Mouse (Mus musculus): ENCODE measurements around the gene Atf7. TPM values are rescaled to one million over a fixed set of nuclear protein-coding genes. Genes with fewer than 3 reads are reported as not detected.
A peak's percentile ranks its signal among the peaks of the same experiment; 100 is the strongest.

Gene Atf7
- total and polyA plus RNA-seq, 3 experiments = 49.9 to 77.6 (median 49.9) TPM

DNA sequence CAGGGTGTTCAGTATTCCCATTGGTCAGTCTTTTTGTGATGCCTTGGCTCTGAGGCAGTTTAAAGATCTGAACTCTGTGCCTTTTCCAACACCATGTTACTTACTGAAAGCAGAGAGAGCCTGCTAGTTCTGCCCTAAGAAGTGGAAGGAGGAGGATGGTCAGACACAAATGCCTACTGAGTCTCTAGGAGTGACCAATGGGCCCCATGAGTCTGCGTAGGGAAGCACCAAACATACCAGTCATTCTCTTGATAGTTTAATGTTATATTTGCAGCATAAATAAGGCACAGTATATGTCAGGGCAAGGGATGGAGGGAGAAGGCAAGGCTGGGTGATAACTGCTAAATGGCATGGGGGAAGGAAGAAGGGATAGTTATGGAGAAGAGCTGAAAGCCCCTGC lies 96.9 kb downstream of the Atf7 start:
- H3K36me3 ChIP-seq (ENCODE audit: control insufficient read depth, insufficient read depth, low read length) = peaks cover 14% of the 10 kb centered on the region
- TF ChIP-seq EP300 (IDR thresholded peaks at IDR 0.05; ENCODE audit: insufficient read depth, low read depth, low read length) (no peak), POLR2A (IDR thresholded peaks at IDR 0.05; ENCODE audit: insufficient read depth, low read depth, low read length) (no peak), CTCF (IDR thresholded peaks at IDR 0.05) (no peak)
- H3K4me3 ChIP-seq = no peak overlapping the region
- no peaks in the 10 kb centered on the region for H3K79me2 ChIP-seq (replicated peaks; ENCODE audit: control insufficient read depth, insufficient read depth, low read length)
- H3K9ac ChIP-seq (ENCODE audit: low read depth, low read length) = no peak overlapping the region
- WGBS = 100% methylated on average over 1 of the region's 1 CpGs
- H3K27ac ChIP-seq = no peak overlapping the region
- intact Hi-C loops (cut with DNase I) = loop anchor here (10.0 kb wide), 1 partner anchor 144 kb away; no protein-coding TSS in a partner anchor
- no peaks in the 10 kb centered on the region for H3K27me3 ChIP-seq (ENCODE audit: control insufficient read depth, insufficient read depth, low read length)
- no peaks in the 10 kb centered on the region for H3K4me1 ChIP-seq (ENCODE audit: control insufficient read depth, insufficient read depth, low read length)
- DNase-seq = no peak

- Histone ChIP-seq H3K79me2 (replicated peaks; ENCODE audit: control insufficient read depth, insufficient read depth, low read length) (no peaks in the 10 kb centered on the region), H3K27me3 (ENCODE audit: control insufficient read depth, insufficient read depth, low read length) (no peaks in the 10 kb centered on the region), H3K27ac (no peak overlapping the region), H3K4me1 (ENCODE audit: control insufficient read depth, insufficient read depth, low read length) (no peaks in the 10 kb centered on the region), H3K4me3 (no peak overlapping the region), H3K36me3 (ENCODE audit: control insufficient read depth, insufficient read depth, low read length) (peaks cover 14% of the 10 kb centered on the region), H3K9ac (ENCODE audit: low read depth, low read length) (no peak overlapping the region)
- DNase-seq = no peak
- TF ChIP-seq POLR2A (IDR thresholded peaks at IDR 0.05; ENCODE audit: insufficient read depth, low read depth, low read length) (no peak), EP300 (IDR thresholded peaks at IDR 0.05; ENCODE audit: insufficient read depth, low read depth, low read length) (no peak), CTCF (IDR thresholded peaks at IDR 0.05) (peak; percentile 62)
- intact Hi-C loops (cut with DNase I) = loop anchor here (10.0 kb wide), 1 partner anchor 143 kb away; no protein-coding TSS in a partner anchor
- WGBS = 83% methylated on average over 3 of the region's 3 CpGs
Measured at GRCm38 (mm10) chr15:102527936-102528335, 97.3 kb downstream of the Atf7 start.

GRCm38 (mm10) chr15:102526111-102527002 lies 98.9 kb downstream of the Atf7 start:
- Histone ChIP-seq H3K9ac (ENCODE audit: low read depth, low read length) (no peak overlapping the region), H3K4me1 (ENCODE audit: control insufficient read depth, insufficient read depth, low read length) (no peaks in the 10 kb centered on the region), H3K79me2 (replicated peaks; ENCODE audit: control insufficient read depth, insufficient read depth, low read length) (no peaks in the 10 kb centered on the region), H3K36me3 (ENCODE audit: control insufficient read depth, insufficient read depth, low read length) (peaks cover 5% of the 10 kb centered on the region; the same call in 1 of the 2 replicates), H3K4me3 (no peak overlapping the region), H3K27me3 (ENCODE audit: control insufficient read depth, insufficient read depth, low read length) (no peaks in the 10 kb centered on the region), H3K27ac (no peak overlapping the region)
- WGBS = 61% methylated on average over 6 of the region's 6 CpGs
- intact Hi-C loops (cut with DNase I) = loop anchor here (10.0 kb wide), 1 partner anchor 142 kb away; no protein-coding TSS in a partner anchor
- DNase-seq = no peak
- TF ChIP-seq EP300 (IDR thresholded peaks at IDR 0.05; ENCODE audit: insufficient read depth, low read depth, low read length) (no peak), CTCF (IDR thresholded peaks at IDR 0.05) (no peak), POLR2A (IDR thresholded peaks at IDR 0.05; ENCODE audit: insufficient read depth, low read depth, low read length) (no peak)

DNA sequence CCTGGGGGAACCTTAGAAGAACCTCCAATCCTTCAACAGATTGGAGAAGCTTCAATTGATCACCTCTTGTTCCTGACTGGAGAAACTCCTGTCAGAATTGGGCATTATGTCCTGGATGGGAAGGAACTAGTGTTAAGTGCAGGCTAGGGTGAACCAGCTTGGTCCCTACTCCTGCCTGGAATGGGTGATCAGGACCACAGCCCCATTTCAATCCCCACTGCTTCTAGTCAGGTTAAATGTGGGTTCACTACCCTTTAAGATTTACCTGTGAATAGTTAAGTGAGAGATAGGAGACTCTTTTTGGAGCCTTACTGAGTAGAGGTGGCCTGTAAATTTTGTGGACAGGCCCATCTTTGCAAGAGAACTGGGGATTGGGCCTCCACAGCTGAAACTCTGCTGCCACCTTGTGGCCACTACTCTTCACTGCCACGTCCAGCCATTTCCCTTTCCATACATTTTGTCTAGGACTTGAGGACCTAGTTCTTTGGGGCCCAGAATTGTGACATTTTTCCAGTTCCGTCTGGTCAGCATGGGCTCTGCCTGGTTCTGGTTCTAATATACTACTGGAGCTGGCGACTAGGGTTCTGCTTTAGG lies 100.3 kb downstream of the Atf7 start, which contains the start of gene Npff:
Npff (minus strand) TSS at position 51 of the 594 bp plus-strand sequence.
- intact Hi-C loops (cut with DNase I) = loop anchor here (10.0 kb wide), 1 partner anchor 140 kb away; no protein-coding TSS in a partner anchor
- H3K36me3 ChIP-seq (ENCODE audit: control insufficient read depth, insufficient read depth, low read length) = no peaks in the 10 kb centered on the region
- no peak within 1 kb of the TSS for H3K4me3 ChIP-seq
- H3K79me2 ChIP-seq (replicated peaks; ENCODE audit: control insufficient read depth, insufficient read depth, low read length) = no peaks in the 10 kb centered on the region
- 8% methylated on average over 3 of the region's 3 CpGs for WGBS
- H3K27me3 ChIP-seq (ENCODE audit: control insufficient read depth, insufficient read depth, low read length) = no peaks in the 10 kb centered on the region
- H3K9ac ChIP-seq (ENCODE audit: low read depth, low read length) = no peak within 1 kb of the TSS
- peak; percentile 67 to 79 for DNase-seq
- TF ChIP-seq POLR2A (IDR thresholded peaks at IDR 0.05; ENCODE audit: insufficient read depth, low read depth, low read length) = 0 out of 2 replicates have a peak, but pooled peaks have one; percentile 6
- TF ChIP-seq CTCF (IDR thresholded peaks at IDR 0.05) = 0 out of 2 replicates have a peak, but pooled peaks have one; percentile 99
- peak; percentile 86 for TF ChIP-seq EP300 (IDR thresholded peaks at IDR 0.05; ENCODE audit: insufficient read depth, low read depth, low read length)
- no peaks in the 10 kb centered on the region for H3K4me1 ChIP-seq (ENCODE audit: control insufficient read depth, insufficient read depth, low read length)
- H3K27ac ChIP-seq = no peak within 1 kb of the TSS

- H3K36me3 ChIP-seq (ENCODE audit: control insufficient read depth, insufficient read depth, low read length) = no peaks in the 10 kb centered on the region
Measured at GRCm38 (mm10) chr15:102521480-102521879, 103.8 kb downstream of the Atf7 start.

More at GRCm38 (mm10) chr15:102521480-102521879, 103.8 kb downstream of the Atf7 start:
- no peaks in the 10 kb centered on the region; the same call in 1 of the 2 replicates for H3K4me1 ChIP-seq (ENCODE audit: control insufficient read depth, insufficient read depth, low read length)
- H3K79me2 ChIP-seq (replicated peaks; ENCODE audit: control insufficient read depth, insufficient read depth, low read length) = no peaks in the 10 kb centered on the region
- no peaks in the 10 kb centered on the region for H3K27me3 ChIP-seq (ENCODE audit: control insufficient read depth, insufficient read depth, low read length)
- TF ChIP-seq EP300 (IDR thresholded peaks at IDR 0.05; ENCODE audit: insufficient read depth, low read depth, low read length) (no peak), POLR2A (IDR thresholded peaks at IDR 0.05; ENCODE audit: insufficient read depth, low read depth, low read length) (no peak)
- H3K27ac ChIP-seq = no peak overlapping the region
- H3K4me3 ChIP-seq = no peak overlapping the region
- 72% methylated on average over 4 of the region's 4 CpGs for WGBS
- H3K9ac ChIP-seq (ENCODE audit: low read depth, low read length) = no peak overlapping the region
- no peak for DNase-seq
- intact Hi-C loops (cut with DNase I) = loop anchor here (10.0 kb wide), 1 partner anchor 137 kb away; no protein-coding TSS in a partner anchor

Measured in heart, adult 2 months (tissue).